Mouse (Mus musculus) lung, embryonic 14.5 days (tissue): Measurements from ENCODE around the gene Diablo. TPM values are rescaled to one million over a fixed set of nuclear protein-coding genes. Genes with fewer than 3 reads are reported as not detected.

ENCODE experiments used
- ATAC-seq: fragments of 200-750 bp; cut with Nextera tagmentation; 2 replicates; pipeline ENCODE4 v1.8.0; 2017; ENCODE audit warnings: mild to moderate bottlenecking, moderate TSS enrichment, moderate library complexity; ENCODE audit not compliant: insufficient read depth
- DNase-seq: peaks from one replicate; pipeline ENCODE4 v3.0.0-alpha.2; 2015
- H3K27ac ChIP-seq: fragments of 300-500 bp; sonication (generic); 2 replicates; pipeline ENCODE4 v1.5.1; 2014; ENCODE audit warnings: low read depth, mild to moderate bottlenecking, moderate library complexity
- H3K27me3 ChIP-seq: fragments of 300-500 bp; sonication (generic); 2 replicates; pipeline ENCODE4 v1.6.1; 2014; ENCODE audit warnings: low read length, control low read depth; ENCODE audit not compliant: insufficient read depth
- H3K36me3 ChIP-seq: fragments of 300-500 bp; sonication (generic); 2 replicates; pipeline ENCODE4 v1.6.1; 2014; ENCODE audit warnings: control low read depth; ENCODE audit not compliant: insufficient read depth
- H3K4me1 ChIP-seq: fragments of 300-500 bp; sonication (generic); 2 replicates; pipeline ENCODE4 v1.6.1; 2014; ENCODE audit warnings: antibody characterized with exemption, control low read depth; ENCODE audit not compliant: insufficient read depth
- H3K4me2 ChIP-seq: fragments of 300-500 bp; sonication (generic); 2 replicates; pipeline ENCODE4 v1.6.1; 2014; ENCODE audit warnings: mild to moderate bottlenecking
- H3K4me3 ChIP-seq: fragments of 300-500 bp; sonication (generic); 2 replicates; pipeline ENCODE4 v1.5.1; 2014; ENCODE audit warnings: low read depth, low read length
- H3K9ac ChIP-seq: fragments of 300-500 bp; sonication (generic); 2 replicates; pipeline ENCODE4 v1.6.1; 2014
- H3K9me3 ChIP-seq: fragments of 300-500 bp; sonication (generic); 2 replicates; pipeline ENCODE4 v1.6.1; 2016; ENCODE audit warnings: low read depth, low read length, control low read depth
- CTCF ChIP-seq: IDR thresholded peaks from 2 replicates; pipeline ENCODE4 v1.5.1; 2016; ENCODE audit warnings: antibody characterized with exemption, low read depth
- WGBS: fragments of 180-500 bp; shearing (Covaris S2); extraction: QIAGEN DNeasy Blood & Tissue Kit; methylation state at CpG from one replicate; pipeline ENCODE4 v1.1.7; 2014; 5-methylcytosine and 5-hydroxymethylcytosine counted together
- polyA plus RNA-seq: library from polyadenylated mRNA; unstranded; fragments of >200 nt; fragmentation: Nextera tagmentation; extraction: Ambion mirVana; gene quantifications from 2 replicates; pipeline ENCODE4 v1.2.1, GENCODE M21; 2014

The Diablo gene
- polyA plus RNA-seq, 1 experiment from 2014 or later, result 108 TPM

DNA sequence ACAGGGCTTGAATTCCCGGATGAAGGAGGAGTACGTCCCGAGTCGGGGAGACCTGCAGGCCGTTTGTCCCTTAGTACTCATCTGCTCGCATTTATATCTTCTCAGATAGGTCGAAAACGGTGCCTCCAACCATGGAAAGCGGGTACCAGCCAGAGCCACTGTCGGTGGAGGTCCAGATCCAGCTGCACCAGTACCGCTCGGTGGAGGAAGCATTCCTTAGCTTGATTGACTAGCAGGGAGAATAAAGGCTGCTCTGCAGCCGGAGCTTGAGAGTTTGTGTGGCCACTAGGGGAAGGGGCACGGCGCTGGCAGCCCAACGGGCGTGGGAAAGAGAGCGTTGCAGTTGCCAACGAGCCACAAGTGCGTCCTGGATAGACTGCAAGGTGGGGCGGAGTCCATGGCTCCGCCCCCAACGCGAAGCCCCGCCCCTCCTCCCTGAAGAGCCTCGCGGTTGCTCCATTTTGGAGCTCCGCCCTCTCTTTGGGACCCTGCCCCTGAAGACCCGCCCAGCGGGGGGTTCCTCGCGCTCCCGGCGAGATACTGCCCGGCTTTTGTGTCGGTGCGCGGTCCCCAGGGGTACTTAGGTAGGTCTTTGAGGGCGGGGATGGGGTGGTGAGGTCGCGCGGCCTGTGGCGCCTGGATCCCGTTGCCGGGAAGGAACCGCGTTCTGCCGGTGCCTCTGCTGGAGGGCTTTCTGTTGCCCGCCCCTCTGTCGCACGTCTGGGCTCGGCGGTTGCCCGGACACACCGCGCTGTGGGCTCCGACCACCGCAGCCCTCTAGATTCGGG, 15.8 kb downstream of the Diablo start:
- no peak overlapping the region for H3K27ac ChIP-seq
- peaks cover 22% of the 10 kb centered on the region; the same call in 1 of the 2 replicates for H3K27me3 ChIP-seq

GRCm38 (mm10) chr5:123501973-123502372, 22.0 kb downstream of the Diablo start:
- no peaks in the 10 kb centered on the region for H3K4me1 ChIP-seq
- WGBS, result 47% methylated on average over 4 of the region's 4 CpGs
- no peak for ATAC-seq
- H3K27ac ChIP-seq, result no peak overlapping the region
- H3K36me3 ChIP-seq, result no peaks in the 10 kb centered on the region
- no peak overlapping the region for H3K4me2 ChIP-seq
- H3K27me3 ChIP-seq, result 0 out of 2 replicates have a peak, but pooled peaks cover under 1% of the 10 kb centered on the region
- H3K9me3 ChIP-seq, result no peaks in the 10 kb centered on the region
- H3K4me3 ChIP-seq, result no peak overlapping the region
- H3K9ac ChIP-seq, result no peak overlapping the region
- DNase-seq, result no peak
- no peak for TF ChIP-seq CTCF

More for the DNA sequence above, 15.8 kb downstream of the Diablo start:
- peak overlapping the region; percentile 89 for H3K4me2 ChIP-seq
- ATAC-seq, result peak; percentile 94
- peaks cover 6% of the 10 kb centered on the region; the same call in 1 of the 2 replicates for H3K4me1 ChIP-seq
- peak overlapping the region; percentile 52 for H3K4me3 ChIP-seq
- H3K9me3 ChIP-seq, result no peaks in the 10 kb centered on the region
- H3K36me3 ChIP-seq, result peaks cover 14% of the 10 kb centered on the region; the same call in 1 of the 2 replicates
- DNase-seq, result peak; percentile 96
- WGBS, result 1% methylated on average over 59 of the region's 59 CpGs
- H3K9ac ChIP-seq, result peak overlapping the region; percentile 48
- peak; percentile 50 for TF ChIP-seq CTCF

DNA sequence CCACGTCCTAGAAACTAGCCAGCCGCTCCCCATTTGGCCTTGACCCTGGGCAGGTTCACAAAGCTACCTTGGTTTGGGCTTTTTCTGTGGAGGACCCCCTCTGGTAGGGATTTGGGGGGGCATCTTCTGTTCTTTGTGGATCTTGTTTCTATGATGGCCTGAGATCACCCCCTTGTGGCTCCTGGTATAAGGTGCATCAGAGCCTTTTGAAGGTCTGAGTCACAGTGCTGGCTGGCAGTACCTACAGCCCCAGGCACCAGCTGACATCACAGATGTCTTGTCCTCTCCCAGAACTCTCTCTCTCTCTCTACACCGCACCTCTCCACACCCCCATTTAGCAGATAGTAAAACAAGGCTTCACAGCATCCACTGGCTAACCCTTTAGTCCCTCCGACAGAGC, 24.3 kb downstream of the Diablo start:
- no peak overlapping the region for H3K4me2 ChIP-seq
- H3K27me3 ChIP-seq, result no peaks in the 10 kb centered on the region
- no peak overlapping the region for H3K4me3 ChIP-seq
- ATAC-seq (no peak), DNase-seq (peak; percentile 17)
- no peak overlapping the region for H3K27ac ChIP-seq
- 39% methylated on average over 4 of the region's 4 CpGs for WGBS
- H3K4me1 ChIP-seq, result no peaks in the 10 kb centered on the region
- H3K9me3 ChIP-seq, result no peaks in the 10 kb centered on the region
- no peaks in the 10 kb centered on the region for H3K36me3 ChIP-seq
- no peak overlapping the region for H3K9ac ChIP-seq
- peak; percentile 48 for TF ChIP-seq CTCF

DNA sequence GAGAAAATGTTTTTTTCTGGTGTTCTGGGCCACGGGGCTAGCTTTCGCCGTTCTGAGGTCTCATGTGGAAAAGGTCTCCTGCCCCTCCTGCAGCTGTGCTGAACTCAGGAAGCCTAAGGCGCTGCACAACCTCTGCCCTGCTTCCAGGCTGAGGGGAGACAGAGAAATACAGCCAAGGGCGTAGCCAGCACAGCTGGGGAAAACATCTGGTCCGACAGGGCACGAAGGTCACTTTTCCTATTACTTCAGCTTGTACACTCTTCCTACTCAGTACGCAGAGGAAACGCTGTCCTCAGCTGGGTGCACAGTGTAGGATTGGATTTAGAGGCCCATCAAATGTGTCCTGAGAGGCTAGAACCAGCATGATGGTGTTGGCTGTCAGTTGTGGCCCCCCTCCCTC, 34.0 kb downstream of the Diablo start:
- Histone ChIP-seq H3K4me2 (no peak overlapping the region), H3K4me1 (no peaks in the 10 kb centered on the region), H3K9ac (no peak overlapping the region), H3K36me3 (no peaks in the 10 kb centered on the region), H3K4me3 (no peak overlapping the region), H3K27ac (no peak overlapping the region), H3K27me3 (no peaks in the 10 kb centered on the region), H3K9me3 (no peaks in the 10 kb centered on the region)
- ATAC-seq (no peak), DNase-seq (no peak)
- 55% methylated on average over 9 of the region's 9 CpGs for WGBS
- TF ChIP-seq CTCF, result no peak

DNA sequence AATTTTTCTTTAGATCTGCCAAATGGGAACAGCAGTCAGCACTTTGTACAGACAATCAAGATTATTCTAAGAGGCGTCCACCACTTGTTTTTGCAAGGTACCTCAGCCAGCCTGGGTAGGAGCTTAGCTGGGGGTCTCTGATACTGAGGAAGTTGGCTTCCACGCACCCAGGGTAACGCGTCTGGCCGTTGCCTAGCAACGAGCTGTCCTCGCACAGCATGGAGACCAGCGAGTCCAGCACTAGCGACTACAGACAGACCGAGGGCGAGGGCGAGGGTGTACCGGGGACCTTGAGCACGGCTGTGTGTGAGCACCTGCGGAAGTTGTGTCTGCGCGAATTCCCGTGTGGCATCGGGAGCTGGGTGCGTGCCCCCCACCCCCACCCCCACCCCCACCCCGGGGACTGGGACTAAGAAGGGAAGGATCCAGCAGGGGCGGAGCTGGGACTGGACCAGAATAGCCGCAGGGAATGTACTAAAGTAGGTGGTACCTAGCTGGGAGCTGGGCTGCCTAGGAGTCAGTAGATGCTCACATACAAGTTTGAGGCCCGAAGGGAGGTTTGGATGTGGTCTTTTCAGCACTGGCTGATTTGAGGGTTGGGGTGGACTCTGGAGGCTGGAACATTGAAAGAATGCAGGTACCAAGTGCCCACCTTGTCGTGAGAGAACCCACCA, 34.7 kb downstream of the Diablo start, which contains the start of the genes Lrrc43 and Il31:
Lrrc43 (plus strand) TSS at position 194 of the 674 bp plus-strand sequence.
Il31 (minus strand) TSS at position 378 of the 674 bp plus-strand sequence.
- H3K4me2 ChIP-seq, result peak within 1 kb of the TSS; percentile 51
- H3K27ac ChIP-seq, result no peak within 1 kb of the TSS
- no peaks in the 10 kb centered on the region for H3K36me3 ChIP-seq
- DNase-seq (peak; percentile 64), ATAC-seq (no peak; the same call in 1 of the 2 replicates)
- no peaks in the 10 kb centered on the region for H3K9me3 ChIP-seq
- no peaks in the 10 kb centered on the region for H3K4me1 ChIP-seq
- 8% methylated on average over 25 of the region's 25 CpGs for WGBS
- H3K27me3 ChIP-seq, result no peaks in the 10 kb centered on the region
- H3K4me3 ChIP-seq, result 0 out of 2 replicates have a peak within 1 kb of the TSS, but pooled peaks have one; percentile 11
- no peak for TF ChIP-seq CTCF
- H3K9ac ChIP-seq, result no peak within 1 kb of the TSS

GRCm38 (mm10) chr5:123487659-123488395, 36.1 kb downstream of the Diablo start:
- Histone ChIP-seq H3K9me3 (no peaks in the 10 kb centered on the region), H3K4me2 (no peak overlapping the region), H3K27me3 (no peaks in the 10 kb centered on the region), H3K36me3 (no peaks in the 10 kb centered on the region), H3K4me3 (no peak overlapping the region), H3K9ac (no peak overlapping the region), H3K4me1 (no peaks in the 10 kb centered on the region), H3K27ac (no peak overlapping the region)
- WGBS, result 71% methylated on average over 11 of the region's 11 CpGs
- DNase-seq (no peak), ATAC-seq (no peak)
- TF ChIP-seq CTCF, result no peak
